Mouse (Mus musculus) embryonic facial prominence, embryonic 13.5 days (tissue): Measurements from ENCODE around the gene Ndrg3. TPM values are rescaled to one million over a fixed set of nuclear protein-coding genes. Genes with fewer than 3 reads are reported as not detected.
A peak's percentile ranks its signal among the peaks of the same experiment; 100 is the strongest.

Experiments
- ATAC-seq: fragments of 200-750 bp; cut with Nextera tagmentation; 2 replicates; pipeline ENCODE4 v1.8.0; 2017; ENCODE audit warnings: low read depth; ENCODE audit not compliant: insufficient number of reproducible peaks, insufficient read depth, low FRiP score, low TSS enrichment
- H3K27ac ChIP-seq: fragments of 300-500 bp; sonication (generic); 2 replicates; pipeline ENCODE4 v1.5.1; 2015; ENCODE audit warnings: moderate library complexity, mild to moderate bottlenecking, inconsistent platforms
- H3K27me3 ChIP-seq: fragments of 300-500 bp; sonication (generic); 2 replicates; pipeline ENCODE4 v1.6.1; 2015; ENCODE audit warnings: mild to moderate bottlenecking, inconsistent platforms
- H3K36me3 ChIP-seq: fragments of 300-500 bp; sonication (generic); 2 replicates; pipeline ENCODE4 v1.6.1; 2015; ENCODE audit warnings: mild to moderate bottlenecking, inconsistent platforms
- H3K4me1 ChIP-seq: fragments of 300-500 bp; sonication (generic); 2 replicates; pipeline ENCODE4 v1.6.1; 2015; ENCODE audit warnings: inconsistent platforms
- H3K4me2 ChIP-seq: fragments of 300-500 bp; sonication (generic); 2 replicates; pipeline ENCODE4 v1.6.1; 2015; ENCODE audit warnings: moderate library complexity, mild to moderate bottlenecking, inconsistent platforms
- H3K4me3 ChIP-seq: fragments of 300-500 bp; sonication (generic); 2 replicates; pipeline ENCODE4 v1.5.1; 2015; ENCODE audit warnings: mild to moderate bottlenecking, inconsistent platforms
- H3K9ac ChIP-seq: fragments of 300-500 bp; sonication (generic); 2 replicates; pipeline ENCODE4 v1.6.1; 2015; ENCODE audit warnings: mild to moderate bottlenecking, inconsistent platforms
- H3K9me3 ChIP-seq: fragments of 300-500 bp; sonication (generic); 2 replicates; pipeline ENCODE4 v1.6.1; 2016; ENCODE audit warnings: inconsistent platforms
- WGBS: fragments of 180-500 bp; shearing (Covaris S2); methylation state at CpG from one replicate; pipeline ENCODE4 v1.1.7; 2015; ENCODE audit warnings: mixed read lengths; 5-methylcytosine and 5-hydroxymethylcytosine counted together
- polyA plus RNA-seq: library from polyadenylated mRNA; unstranded; fragments of >200 nt; fragmentation: Nextera tagmentation; extraction: Ambion mirVana; gene quantifications from 2 replicates; pipeline ENCODE4 v1.2.1, GENCODE M21; 2015

Gene Ndrg3
- polyA plus RNA-seq, 1 experiment from 2014 or later: 51.0 TPM

- Histone ChIP-seq H3K9me3 (no peaks in the 10 kb centered on the region), H3K36me3 (peaks cover 99% of the 10 kb centered on the region), H3K4me2 (no peak overlapping the region), H3K27me3 (no peaks in the 10 kb centered on the region), H3K27ac (no peak overlapping the region), H3K4me3 (no peak overlapping the region), H3K4me1 (no peaks in the 10 kb centered on the region), H3K9ac (no peak overlapping the region)
- 99% methylated on average over 4 of the region's 4 CpGs for WGBS
- ATAC-seq: no peak
Measured at GRCm38 (mm10) chr2:157019228-157019627, 27.4 kb upstream of the Ndrg3 start.

GRCm38 (mm10) chr2:157016529-157017270 is 24.8 kb upstream of the Ndrg3 start:
- Histone ChIP-seq H3K27me3 (no peaks in the 10 kb centered on the region), H3K9me3 (no peaks in the 10 kb centered on the region), H3K36me3 (peaks cover 85% of the 10 kb centered on the region), H3K4me3 (no peak overlapping the region), H3K27ac (no peak overlapping the region), H3K4me1 (no peaks in the 10 kb centered on the region; the same call in 1 of the 2 replicates), H3K9ac (no peak overlapping the region), H3K4me2 (no peak overlapping the region)
- 81% methylated on average over 18 of the region's 18 CpGs for WGBS
- no peak for ATAC-seq

- Histone ChIP-seq H3K27ac (no peak overlapping the region), H3K4me3 (no peak overlapping the region), H3K9me3 (no peaks in the 10 kb centered on the region), H3K9ac (no peak overlapping the region), H3K36me3 (peaks cover 41% of the 10 kb centered on the region), H3K27me3 (no peaks in the 10 kb centered on the region), H3K4me2 (no peak overlapping the region), H3K4me1 (peaks cover 23% of the 10 kb centered on the region)
- no peak for ATAC-seq
- WGBS: 90% methylated on average over 6 of the region's 6 CpGs
Measured at GRCm38 (mm10) chr2:157012341-157012740, 20.5 kb upstream of the Ndrg3 start.

DNA sequence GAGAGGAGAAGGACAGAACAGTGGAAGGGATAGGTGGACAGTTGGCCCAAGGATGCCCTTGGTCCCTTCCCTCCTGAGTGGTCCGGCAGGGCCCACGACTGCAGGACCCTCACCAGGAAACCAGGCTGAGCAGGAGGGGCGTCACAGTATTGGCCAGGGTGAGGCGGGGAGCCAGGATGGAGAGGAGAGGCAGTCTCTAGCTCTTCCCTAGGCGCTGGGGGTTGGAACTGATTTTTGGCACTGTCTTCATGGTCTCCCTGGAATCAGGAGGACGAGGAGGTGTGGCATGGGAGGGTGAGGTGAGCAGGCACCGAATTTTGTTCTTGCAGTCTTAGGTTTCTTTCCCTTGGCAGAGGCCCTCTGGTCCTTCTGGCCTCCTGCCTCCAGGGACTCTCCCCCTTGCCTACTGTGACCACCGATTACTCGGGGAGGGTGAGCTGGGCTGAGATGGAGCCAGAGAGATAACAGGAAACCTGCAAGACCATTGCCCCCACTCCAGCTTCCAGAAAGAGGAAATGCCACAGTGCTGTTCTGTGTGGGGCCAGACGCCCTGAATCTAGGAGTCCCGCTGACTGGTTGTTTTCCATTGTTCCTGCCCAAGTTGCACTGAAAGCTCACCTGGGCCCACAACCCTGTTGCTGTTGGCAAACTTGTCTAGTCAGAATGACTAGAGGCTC is 18.9 kb upstream of the Ndrg3 start:
- H3K27ac ChIP-seq: no peak overlapping the region
- peak overlapping the region; percentile 47; the same call in 1 of the 2 replicates for H3K9ac ChIP-seq
- ATAC-seq: no peak

DNA sequence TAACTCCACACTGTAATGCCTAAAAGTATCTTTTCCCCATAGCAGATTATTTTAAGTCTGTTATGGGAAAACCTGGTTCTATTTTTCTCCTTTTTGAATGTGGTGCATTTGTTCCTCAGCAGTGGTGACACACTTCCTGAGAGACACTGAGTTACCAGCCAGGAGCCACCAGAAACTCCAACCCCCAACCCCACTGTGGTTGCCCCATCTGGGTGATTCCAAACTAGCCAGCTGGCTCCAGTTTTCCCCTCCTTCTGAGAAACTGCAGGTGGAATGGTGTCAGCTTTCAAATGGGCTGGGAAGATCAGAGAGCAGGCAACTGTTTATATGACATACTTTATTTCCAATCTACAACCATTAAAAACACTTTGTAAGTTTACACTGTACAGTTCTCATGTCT is 18.3 kb upstream of the Ndrg3 start:
- H3K27ac ChIP-seq: peak overlapping the region; percentile 28; the same call in 1 of the 2 replicates
- no peak overlapping the region for H3K4me2 ChIP-seq
- peak overlapping the region; percentile 47; the same call in 1 of the 2 replicates for H3K9ac ChIP-seq
- no peaks in the 10 kb centered on the region for H3K27me3 ChIP-seq
- no peak for ATAC-seq
- peaks cover 24% of the 10 kb centered on the region for H3K36me3 ChIP-seq
- no peaks in the 10 kb centered on the region for H3K9me3 ChIP-seq
- H3K4me1 ChIP-seq: peaks cover 38% of the 10 kb centered on the region
- H3K4me3 ChIP-seq: no peak overlapping the region

More for the DNA sequence above, 18.9 kb upstream of the Ndrg3 start:
- Histone ChIP-seq H3K9me3 (no peaks in the 10 kb centered on the region), H3K4me1 (peaks cover 34% of the 10 kb centered on the region), H3K27me3 (no peaks in the 10 kb centered on the region), H3K4me3 (no peak overlapping the region), H3K36me3 (peaks cover 25% of the 10 kb centered on the region), H3K4me2 (no peak overlapping the region)
- WGBS: 44% methylated on average over 11 of the region's 11 CpGs

- peaks cover 24% of the 10 kb centered on the region for H3K36me3 ChIP-seq
- H3K27ac ChIP-seq: no peak overlapping the region
- no peak for ATAC-seq
- H3K9me3 ChIP-seq: no peaks in the 10 kb centered on the region
- H3K9ac ChIP-seq: no peak overlapping the region
- no peak overlapping the region for H3K4me2 ChIP-seq
- no peak overlapping the region for H3K4me3 ChIP-seq
- H3K4me1 ChIP-seq: peaks cover 38% of the 10 kb centered on the region
- H3K27me3 ChIP-seq: no peaks in the 10 kb centered on the region
Measured at GRCm38 (mm10) chr2:157008509-157008908, 16.7 kb upstream of the Ndrg3 start.

DNA sequence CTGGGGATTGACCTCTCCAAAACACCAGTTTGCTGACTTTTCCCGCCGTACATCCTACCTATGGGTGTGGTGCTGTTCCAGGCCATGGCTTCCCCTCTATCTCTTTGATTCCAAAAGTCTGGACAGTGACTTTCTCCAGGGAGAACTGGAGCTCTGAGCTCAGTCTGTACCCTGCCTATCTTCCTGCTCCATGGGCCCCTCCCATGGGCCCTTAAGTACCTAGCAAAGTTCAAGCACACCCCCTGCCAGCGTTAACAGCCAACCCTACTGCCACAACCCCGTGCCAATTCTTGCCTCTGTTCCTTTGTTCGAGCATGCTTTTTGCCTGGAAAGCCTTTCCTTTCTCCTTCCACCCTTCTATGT is 15.4 kb upstream of the Ndrg3 start:
- peak overlapping the region; percentile 84 for H3K27ac ChIP-seq
- H3K4me3 ChIP-seq: peak overlapping the region; percentile 80
- 0 out of 2 replicates have a peak, but pooled peaks have one; percentile 15 for ATAC-seq
- H3K9ac ChIP-seq: peak overlapping the region; percentile 82
- H3K36me3 ChIP-seq: peaks cover 24% of the 10 kb centered on the region
- peaks cover 38% of the 10 kb centered on the region for H3K4me1 ChIP-seq
- H3K27me3 ChIP-seq: no peaks in the 10 kb centered on the region
- peak overlapping the region; percentile 90 for H3K4me2 ChIP-seq
- 29% methylated on average over 5 of the region's 5 CpGs for WGBS
- no peaks in the 10 kb centered on the region for H3K9me3 ChIP-seq

- H3K9ac ChIP-seq: peak within 1 kb of the TSS; percentile 82
- H3K4me2 ChIP-seq: peak within 1 kb of the TSS; percentile 90
- H3K4me3 ChIP-seq: peak within 1 kb of the TSS; percentile 80
- ATAC-seq: peak; percentile 69; the same call in 1 of the 2 replicates
- peak within 1 kb of the TSS; percentile 84 for H3K27ac ChIP-seq
- WGBS: under 1% methylated on average over 56 of the region's 56 CpGs
- no peaks in the 10 kb centered on the region for H3K9me3 ChIP-seq
- no peaks in the 10 kb centered on the region for H3K27me3 ChIP-seq
- peaks cover 26% of the 10 kb centered on the region for H3K36me3 ChIP-seq
- H3K4me1 ChIP-seq: peaks cover 37% of the 10 kb centered on the region
Measured at GRCm38 (mm10) chr2:157006511-157007233, 14.8 kb upstream of the Ndrg3 start, which contains the start of gene Dsn1. TSS of gene Dsn1 (minus strand) at chr2:157007154.

GRCm38 (mm10) chr2:157002321-157002720 is 10.5 kb upstream of the Ndrg3 start:
- Histone ChIP-seq H3K9me3 (no peaks in the 10 kb centered on the region), H3K4me2 (no peak overlapping the region), H3K4me3 (no peak overlapping the region), H3K9ac (0 out of 2 replicates have a peak overlapping the region, but pooled peaks have one; percentile 27), H3K36me3 (peaks cover 53% of the 10 kb centered on the region), H3K27me3 (no peaks in the 10 kb centered on the region), H3K4me1 (peaks cover 14% of the 10 kb centered on the region), H3K27ac (no peak overlapping the region)
- no peak for ATAC-seq
- 94% methylated on average over 4 of the region's 4 CpGs for WGBS

- peaks cover 68% of the 10 kb centered on the region for H3K36me3 ChIP-seq
- H3K27me3 ChIP-seq: no peaks in the 10 kb centered on the region
- H3K9ac ChIP-seq: no peak overlapping the region
- no peaks in the 10 kb centered on the region for H3K4me1 ChIP-seq
- no peak overlapping the region for H3K4me3 ChIP-seq
- no peaks in the 10 kb centered on the region for H3K9me3 ChIP-seq
- ATAC-seq: no peak
- no peak overlapping the region for H3K4me2 ChIP-seq
- 86% methylated on average over 5 of the region's 5 CpGs for whole genome bisulfite sequencing
- no peak overlapping the region for H3K27ac ChIP-seq
Measured at GRCm38 (mm10) chr2:156998263-156998662, 6.4 kb upstream of the Ndrg3 start.

DNA sequence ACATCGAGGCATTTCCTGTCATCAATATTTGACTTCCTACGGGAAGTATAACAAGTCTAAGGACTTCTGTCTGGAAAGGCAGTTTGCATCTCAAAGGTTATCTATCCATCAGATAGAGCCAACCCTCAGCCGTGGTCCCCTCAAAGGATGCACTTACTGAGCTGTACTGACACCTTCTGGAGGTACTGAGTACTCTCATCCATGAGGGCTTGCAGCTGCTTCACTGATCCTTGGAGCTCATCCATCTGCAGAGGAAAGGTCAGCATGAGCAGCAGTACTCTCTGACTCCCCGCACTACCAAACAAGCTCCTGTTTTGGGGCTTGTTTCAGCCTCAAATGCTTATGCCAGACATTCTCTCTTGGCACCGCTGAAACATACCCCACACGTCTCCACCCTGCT is 4.7 kb upstream of the Ndrg3 start:
- Histone ChIP-seq H3K9me3 (no peaks in the 10 kb centered on the region), H3K4me1 (no peaks in the 10 kb centered on the region), H3K4me2 (no peak overlapping the region), H3K4me3 (no peak overlapping the region), H3K36me3 (peaks cover 60% of the 10 kb centered on the region), H3K27me3 (no peaks in the 10 kb centered on the region), H3K9ac (no peak overlapping the region), H3K27ac (no peak overlapping the region)
- WGBS: 76% methylated on average over 6 of the region's 6 CpGs
- no peak for ATAC-seq
